Mouse (Mus musculus): ENCODE data around the gene Pgm2. TPM values are rescaled to one million over a fixed set of nuclear protein-coding genes. Genes with fewer than 3 reads are reported as not detected.
A peak's percentile ranks its signal among the peaks of the same experiment; 100 is the strongest.

The Pgm2 gene
- polyA plus RNA-seq, 1 experiment, result 40.9 TPM

- H3K36me3 ChIP-seq (ENCODE audit: control insufficient read depth, insufficient read depth, low read length, poor library complexity, severe bottlenecking), result no peaks in the 10 kb centered on the region; the same call in 1 of the 2 replicates
Observed at GRCm38 (mm10) chr5:64093349-64093871, 660 bp downstream of the Pgm2 start.

DNA sequence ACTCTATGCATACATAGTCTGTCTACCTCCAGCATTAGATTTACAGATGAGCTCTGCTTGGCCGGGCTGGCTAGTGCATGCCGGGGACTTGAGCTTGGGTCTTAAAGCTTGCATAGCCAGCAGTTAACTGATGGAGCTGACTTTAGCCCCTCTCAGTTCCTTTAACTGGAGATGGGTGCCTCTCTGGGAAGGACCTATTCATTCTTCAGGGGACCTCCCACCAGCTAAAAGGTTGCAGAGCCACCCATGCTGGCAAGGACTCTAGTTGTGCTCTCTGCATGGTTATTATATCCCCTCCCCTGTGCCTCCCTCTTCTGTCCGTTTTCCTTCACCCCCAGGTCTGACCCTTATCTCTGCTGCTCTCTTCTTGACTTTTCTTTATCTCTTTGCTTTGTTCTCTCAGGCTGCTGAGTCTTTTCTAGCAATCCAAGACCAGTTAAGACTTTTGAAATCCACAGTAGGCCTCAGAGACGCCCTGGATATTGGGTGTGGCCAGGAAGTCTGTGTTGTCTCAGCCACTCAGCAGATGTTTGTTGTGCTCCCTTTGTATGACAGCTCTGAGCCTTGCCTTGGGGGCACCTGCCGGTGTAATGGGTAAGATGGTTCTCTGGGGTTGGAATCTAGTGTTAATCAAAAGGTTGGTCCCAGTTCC is 2.7 kb downstream of the Pgm2 start:
- TF ChIP-seq CTCF (IDR thresholded peaks at IDR 0.05; ENCODE audit: low read depth, low read length) (no peak), EP300 (IDR thresholded peaks at IDR 0.05; ENCODE audit: insufficient read depth, low read depth, low read length) (0 out of 2 replicates have a peak, but pooled peaks have one; percentile 40)
- peaks cover 4% of the 10 kb centered on the region for H3K4me1 ChIP-seq (ENCODE audit: control insufficient read depth, insufficient read depth, low read length)
- no peaks in the 10 kb centered on the region for H3K27me3 ChIP-seq (ENCODE audit: control insufficient read depth, insufficient read depth, low read length, poor library complexity, severe bottlenecking)
- H3K36me3 ChIP-seq (ENCODE audit: control insufficient read depth, insufficient read depth, low read length, poor library complexity, severe bottlenecking), result no peaks in the 10 kb centered on the region; the same call in 1 of the 2 replicates
- H3K9ac ChIP-seq (ENCODE audit: low read depth, poor library complexity, severe bottlenecking), result no peak overlapping the region
- H3K27ac ChIP-seq (ENCODE audit: insufficient read depth, low read length), result no peak overlapping the region
- no peaks in the 10 kb centered on the region for H3K9me3 ChIP-seq (replicated peaks; ENCODE audit: control insufficient read depth, insufficient read depth, low read length, poor library complexity, severe bottlenecking)
- no peak overlapping the region for H3K4me3 ChIP-seq (ENCODE audit: low read depth, low read length)

More at GRCm38 (mm10) chr5:64093349-64093871, 660 bp downstream of the Pgm2 start:
- Histone ChIP-seq H3K9me3 (replicated peaks; ENCODE audit: control insufficient read depth, insufficient read depth, low read length, poor library complexity, severe bottlenecking) (no peaks in the 10 kb centered on the region), H3K4me1 (ENCODE audit: control insufficient read depth, insufficient read depth, low read length) (peaks cover 4% of the 10 kb centered on the region), H3K4me3 (ENCODE audit: low read depth, low read length) (peak overlapping the region; percentile 68), H3K27ac (ENCODE audit: insufficient read depth, low read length) (no peak overlapping the region), H3K27me3 (ENCODE audit: control insufficient read depth, insufficient read depth, low read length, poor library complexity, severe bottlenecking) (no peaks in the 10 kb centered on the region), H3K9ac (ENCODE audit: low read depth, poor library complexity, severe bottlenecking) (peak overlapping the region; percentile 66)
- TF ChIP-seq EP300 (IDR thresholded peaks at IDR 0.05; ENCODE audit: insufficient read depth, low read depth, low read length) (no peak), POLR2A (IDR thresholded peaks at IDR 0.05; ENCODE audit: insufficient read depth, low read length) (no peak), CTCF (IDR thresholded peaks at IDR 0.05; ENCODE audit: low read depth, low read length) (no peak)

DNA sequence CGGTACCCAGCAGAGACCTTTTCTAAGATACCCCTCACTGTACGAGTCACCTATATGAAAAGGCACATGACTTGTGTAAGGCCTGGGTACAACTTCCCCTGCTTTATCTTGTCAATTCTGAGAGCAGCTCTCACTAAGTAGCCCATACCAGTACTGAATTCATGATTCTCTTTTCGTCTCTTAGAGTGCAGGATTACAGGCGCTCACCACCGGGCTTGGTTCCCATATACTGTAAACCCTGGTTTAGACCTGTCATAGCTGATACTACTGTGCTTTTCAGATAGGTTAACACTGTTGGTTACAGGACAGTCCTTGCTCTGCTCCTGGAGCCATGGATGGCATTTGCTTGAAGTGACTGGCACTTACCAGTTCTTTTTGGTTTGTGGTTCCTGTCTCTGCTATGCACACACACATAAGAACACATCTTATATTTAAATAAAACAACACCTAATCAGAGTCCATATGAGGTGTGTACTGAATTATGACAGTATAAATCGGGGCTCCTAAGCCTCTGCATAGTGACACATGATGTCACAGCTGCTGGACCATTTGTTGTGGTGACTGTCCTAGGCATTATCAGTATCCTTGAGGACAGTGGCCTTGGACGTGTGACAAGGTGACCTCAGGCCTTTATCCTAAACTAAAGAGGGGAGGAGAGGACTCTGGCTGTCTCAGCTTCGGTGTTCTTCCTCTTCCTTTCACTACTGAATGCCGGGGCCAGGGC is 9.4 kb downstream of the Pgm2 start:
- no peak overlapping the region for H3K27ac ChIP-seq (ENCODE audit: insufficient read depth, low read length)
- H3K36me3 ChIP-seq (ENCODE audit: control insufficient read depth, insufficient read depth, low read length, poor library complexity, severe bottlenecking), result 0 out of 2 replicates have a peak, but pooled peaks cover 3% of the 10 kb centered on the region
- H3K27me3 ChIP-seq (ENCODE audit: control insufficient read depth, insufficient read depth, low read length, poor library complexity, severe bottlenecking), result no peaks in the 10 kb centered on the region
- TF ChIP-seq POLR2A (IDR thresholded peaks at IDR 0.05; ENCODE audit: insufficient read depth, low read length) (no peak), EP300 (IDR thresholded peaks at IDR 0.05; ENCODE audit: insufficient read depth, low read depth, low read length) (no peak), CTCF (IDR thresholded peaks at IDR 0.05; ENCODE audit: low read depth, low read length) (no peak)
- no peaks in the 10 kb centered on the region for H3K4me1 ChIP-seq (ENCODE audit: control insufficient read depth, insufficient read depth, low read length)
- no peaks in the 10 kb centered on the region for H3K9me3 ChIP-seq (replicated peaks; ENCODE audit: control insufficient read depth, insufficient read depth, low read length, poor library complexity, severe bottlenecking)
- no peak overlapping the region for H3K9ac ChIP-seq (ENCODE audit: low read depth, poor library complexity, severe bottlenecking)
- no peak overlapping the region for H3K4me3 ChIP-seq (ENCODE audit: low read depth, low read length)

DNA sequence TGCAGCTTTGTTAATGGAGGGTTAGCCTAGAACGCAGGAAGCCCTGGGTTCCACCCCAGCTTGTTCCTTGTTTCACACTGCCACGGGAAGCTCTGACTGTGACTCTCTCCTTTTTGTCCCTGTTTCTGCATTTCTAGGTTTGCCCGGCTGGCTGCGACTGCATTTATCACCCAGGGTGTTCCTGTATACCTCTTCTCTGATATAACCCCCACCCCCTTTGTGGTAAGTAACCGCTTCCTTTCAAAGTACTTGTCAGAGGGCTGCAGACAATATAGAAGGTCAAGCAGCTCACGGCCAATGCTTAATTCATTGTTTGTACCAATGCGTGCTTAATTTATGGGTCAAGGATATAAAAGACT is 9.9 kb downstream of the Pgm2 start:
- Histone ChIP-seq H3K27me3 (ENCODE audit: control insufficient read depth, insufficient read depth, low read length, poor library complexity, severe bottlenecking) (no peaks in the 10 kb centered on the region), H3K9ac (ENCODE audit: low read depth, poor library complexity, severe bottlenecking) (no peak overlapping the region), H3K4me3 (ENCODE audit: low read depth, low read length) (no peak overlapping the region), H3K36me3 (ENCODE audit: control insufficient read depth, insufficient read depth, low read length, poor library complexity, severe bottlenecking) (0 out of 2 replicates have a peak, but pooled peaks cover 3% of the 10 kb centered on the region), H3K9me3 (replicated peaks; ENCODE audit: control insufficient read depth, insufficient read depth, low read length, poor library complexity, severe bottlenecking) (no peaks in the 10 kb centered on the region), H3K27ac (ENCODE audit: insufficient read depth, low read length) (no peak overlapping the region), H3K4me1 (ENCODE audit: control insufficient read depth, insufficient read depth, low read length) (no peaks in the 10 kb centered on the region)
- TF ChIP-seq EP300 (IDR thresholded peaks at IDR 0.05; ENCODE audit: insufficient read depth, low read depth, low read length) (no peak), CTCF (IDR thresholded peaks at IDR 0.05; ENCODE audit: low read depth, low read length) (no peak), POLR2A (IDR thresholded peaks at IDR 0.05; ENCODE audit: insufficient read depth, low read length) (no peak)

DNA sequence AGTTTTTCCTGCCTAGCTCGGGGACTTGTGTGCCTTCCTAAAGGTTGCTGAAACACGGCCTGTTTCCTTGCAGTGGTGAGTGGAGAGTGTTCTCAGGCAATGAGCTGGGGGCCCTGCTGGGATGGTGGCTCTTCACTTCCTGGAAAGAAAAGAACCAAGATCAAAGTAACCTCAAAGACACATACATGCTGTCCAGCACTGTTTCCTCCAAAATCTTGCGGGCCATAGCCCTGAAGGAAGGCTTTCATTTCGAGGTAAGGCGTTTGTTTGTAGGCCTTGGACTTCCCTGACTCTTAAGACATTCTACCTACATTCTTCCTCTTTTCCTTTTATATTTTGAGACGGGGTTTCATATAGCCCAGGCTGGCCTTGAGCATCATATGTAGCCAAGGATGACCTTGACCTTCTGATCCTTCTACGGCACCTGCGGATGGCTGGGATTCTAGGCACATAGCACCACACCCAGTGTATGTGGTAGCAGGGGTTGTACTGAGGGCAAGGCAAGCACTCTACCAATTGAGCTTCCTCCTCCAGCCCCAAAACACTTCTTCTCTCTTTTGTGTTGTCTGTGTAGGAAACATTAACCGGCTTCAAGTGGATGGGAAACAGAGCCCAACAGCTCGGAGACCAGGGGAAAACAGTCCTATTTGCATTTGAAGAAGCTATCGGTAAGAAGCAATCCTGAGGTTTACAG is 15.0 kb downstream of the Pgm2 start:
- H3K9me3 ChIP-seq (replicated peaks; ENCODE audit: control insufficient read depth, insufficient read depth, low read length, poor library complexity, severe bottlenecking), result no peaks in the 10 kb centered on the region
- H3K36me3 ChIP-seq (ENCODE audit: control insufficient read depth, insufficient read depth, low read length, poor library complexity, severe bottlenecking), result 0 out of 2 replicates have a peak, but pooled peaks cover 5% of the 10 kb centered on the region
- H3K4me1 ChIP-seq (ENCODE audit: control insufficient read depth, insufficient read depth, low read length), result peaks cover 2% of the 10 kb centered on the region
- H3K27me3 ChIP-seq (ENCODE audit: control insufficient read depth, insufficient read depth, low read length, poor library complexity, severe bottlenecking), result no peaks in the 10 kb centered on the region
- H3K9ac ChIP-seq (ENCODE audit: low read depth, poor library complexity, severe bottlenecking), result no peak overlapping the region
- H3K27ac ChIP-seq (ENCODE audit: insufficient read depth, low read length), result no peak overlapping the region
- TF ChIP-seq EP300 (IDR thresholded peaks at IDR 0.05; ENCODE audit: insufficient read depth, low read depth, low read length), result peak; percentile 58; the same call in 1 of the 2 replicates
- TF ChIP-seq POLR2A (IDR thresholded peaks at IDR 0.05; ENCODE audit: insufficient read depth, low read length), result no peak
- no peak for TF ChIP-seq CTCF (IDR thresholded peaks at IDR 0.05; ENCODE audit: low read depth, low read length)
- H3K4me3 ChIP-seq (ENCODE audit: low read depth, low read length), result no peak overlapping the region
